20 mouse cellular contexts compared by ENCODE assay signal in genomic region chr13:53586771-53587170, GRCm38 (mm10).
"Had no signal": no experiment of that assay in that cellular context is flagged by ENCODE, and none has a peak within 500 bp of the region (broad histone marks: within the 10 kb centered on the region; RNA-seq: fewer than 3 reads in every experiment).

No protein-coding gene starts in this region.

- H3K9me3 ChIP-seq: midbrain, embryonic 12.5 days; neural tube, embryonic 15.5 days; stomach, embryonic 15.5 days had no signal

- H3K4me1 ChIP-seq: midbrain, embryonic 12.5 days; neural tube, embryonic 13.5 days; stomach, embryonic 15.5 days had no signal

- ATAC-seq: midbrain, embryonic 16.5 days had no signal

- H3K4me3 ChIP-seq: midbrain, embryonic 10.5 days; midbrain, embryonic 12.5 days; myocyte; neural tube, embryonic 13.5 days; neural tube, embryonic 15.5 days; stomach, embryonic 15.5 days had no signal

- H3K27me3 ChIP-seq: neural tube, embryonic 13.5 days; stomach, embryonic 15.5 days had no signal

- H3K4me2 ChIP-seq: lung, embryonic 14.5 days; midbrain, embryonic 12.5 days; neural tube, embryonic 13.5 days; neural tube, embryonic 15.5 days; stomach, embryonic 15.5 days had no signal

- H3K9ac ChIP-seq: lung, embryonic 14.5 days; midbrain, embryonic 12.5 days; neural tube, embryonic 13.5 days; neural tube, embryonic 15.5 days; stomach, embryonic 15.5 days had no signal

- DNase-seq: lung, adult 18-20 months; lung, embryonic 14.5 days; lung, postnatal 10 days; lung, postnatal 4 days; midbrain, embryonic 14.5 days; right cerebral cortex, adult 18-20 months; right cerebral cortex, postnatal 25 days; right cerebral cortex, postnatal 4 days; spleen, adult 18-20 months; thymus, adult 2 months; thymus, postnatal 25 days; thymus, postnatal 4 days had no signal

- H3K36me3 ChIP-seq: midbrain, embryonic 10.5 days; midbrain, embryonic 12.5 days; neural tube, embryonic 13.5 days; neural tube, embryonic 15.5 days; stomach, embryonic 15.5 days had no signal

- H3K27ac ChIP-seq: midbrain, embryonic 10.5 days; midbrain, embryonic 12.5 days; neural tube, embryonic 13.5 days; neural tube, embryonic 15.5 days; stomach, embryonic 15.5 days; stomach, postnatal 0 days had no signal
